ENCODE assay signal across 24 mouse cellular contexts in the genomic region with DNA sequence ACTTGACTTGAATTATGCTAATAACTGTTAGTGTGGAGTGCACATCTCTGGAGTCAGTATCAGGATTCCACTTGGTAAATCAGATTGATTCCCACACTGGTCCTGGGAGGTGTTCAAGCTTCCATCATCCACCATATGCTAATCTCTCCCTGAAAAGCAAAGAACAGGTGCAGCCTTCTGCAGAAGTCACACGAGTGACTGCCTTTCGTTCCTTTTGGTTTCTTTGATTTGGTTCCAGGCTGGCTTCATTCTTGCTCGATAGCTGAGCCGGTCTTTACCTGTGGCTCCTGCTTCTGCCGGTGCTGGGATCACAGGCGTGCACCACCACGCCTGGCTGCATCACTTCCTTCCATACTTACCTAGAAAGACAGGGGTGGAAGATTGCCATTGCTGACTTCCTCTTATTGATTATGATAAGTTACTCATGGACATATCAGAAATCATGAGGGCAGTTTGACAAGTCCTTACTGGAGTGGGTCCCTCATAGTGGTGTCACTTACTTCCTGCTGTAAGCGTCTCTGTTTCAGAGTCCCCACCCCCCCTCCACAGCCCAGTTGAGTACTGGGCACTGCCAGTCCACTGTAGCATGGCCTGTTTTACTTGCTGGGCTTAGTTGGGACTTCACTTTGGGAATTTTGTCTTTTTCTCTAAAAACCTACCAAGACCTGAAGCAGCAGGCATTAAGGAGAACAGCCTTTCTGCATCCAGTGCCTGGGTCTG. TPM values are rescaled to one million over a fixed set of nuclear protein-coding genes. Genes with fewer than 3 reads are reported as not detected.
DNase-seq lines count a peak whose midpoint lies in the region; ATAC-seq and TF ChIP-seq lines count a peak whose summit lies in the region.
"Had no signal": no experiment of that assay in that cellular context is flagged by ENCODE, and none has a peak within 500 bp of the region (broad histone marks: within the 10 kb centered on the region; RNA-seq: fewer than 3 reads in every experiment).

No protein-coding gene starts in this region.

- TF ChIP-seq CTCF in kidney, adult 2 months (conservative IDR thresholded peaks at IDR 0.05; ENCODE audit: insufficient read depth, insufficient read length, low read depth, low read length): no peak

- no peak overlapping the region for H3K9ac ChIP-seq in liver, embryonic 13.5 days
- H3K9ac ChIP-seq in intestine, embryonic 15.5 days: no peak overlapping the region
- H3K9ac ChIP-seq in stomach, embryonic 14.5 days (replicated peaks; ENCODE audit: low read depth, low read length): no peak overlapping the region
- H3K9ac ChIP-seq: heart, embryonic 15.5 days; hindbrain, embryonic 13.5 days; limb, embryonic 12.5 days; neural tube, embryonic 13.5 days had no signal

- peak; percentile 52 for DNase-seq in kidney, adult 2 months
- DNase-seq in kidney, adult 18-20 months: no peak
- DNase-seq in liver, embryonic 13.5 days: no peak
- DNase-seq in liver: no peak
- DNase-seq in urinary bladder, adult 2 months (ENCODE audit: low spot score): no peak
- DNase-seq: adrenal gland, postnatal 10 days; cerebellum, adult 2 months; gastrocnemius, adult 2 months; heart, postnatal 36 days; lung, adult 2 months; retina, postnatal 1 day had no signal

- H3K4me1 ChIP-seq in kidney, adult 2 months (ENCODE audit: control insufficient read depth, insufficient read depth, low read length): peaks cover 22% of the 10 kb centered on the region; the same call in 1 of the 2 replicates
- peaks cover 3% of the 10 kb centered on the region; the same call in 1 of the 2 replicates for H3K4me1 ChIP-seq in liver, embryonic 13.5 days (replicated peaks)
- no peaks in the 10 kb centered on the region for H3K4me1 ChIP-seq in intestine, embryonic 15.5 days (replicated peaks)
- H3K4me1 ChIP-seq in stomach, embryonic 14.5 days (ENCODE audit: control insufficient read depth, insufficient read depth, low read length): no peaks in the 10 kb centered on the region
- H3K4me1 ChIP-seq: hindbrain, embryonic 13.5 days; limb, embryonic 12.5 days; neural tube, embryonic 13.5 days had no signal

- H3K27me3 ChIP-seq in kidney, adult 2 months (replicated peaks; ENCODE audit: control insufficient read depth, insufficient read depth, low read length): no peaks in the 10 kb centered on the region
- no peaks in the 10 kb centered on the region for H3K27me3 ChIP-seq in liver, embryonic 13.5 days
- no peaks in the 10 kb centered on the region for H3K27me3 ChIP-seq in intestine, embryonic 15.5 days (replicated peaks)
- no peaks in the 10 kb centered on the region for H3K27me3 ChIP-seq in stomach, embryonic 14.5 days (ENCODE audit: control insufficient read depth, insufficient read depth, low read length)
- H3K27me3 ChIP-seq: heart, embryonic 15.5 days; hindbrain, embryonic 13.5 days; limb, embryonic 12.5 days; neural tube, embryonic 13.5 days had no signal

- H3K27ac ChIP-seq in kidney, adult 2 months (ENCODE audit: insufficient read depth, low read depth, low read length): peak overlapping the region; percentile 91
- H3K27ac ChIP-seq in liver, embryonic 13.5 days: 0 out of 2 replicates have a peak overlapping the region, but pooled peaks have one; percentile 3
- H3K27ac ChIP-seq in intestine, embryonic 15.5 days: peak overlapping the region; percentile 77
- peak overlapping the region; percentile 52; the same call in 1 of the 2 replicates for H3K27ac ChIP-seq in stomach, embryonic 14.5 days (ENCODE audit: low read length)
- H3K27ac ChIP-seq: gastrocnemius, adult 2 months; heart, embryonic 15.5 days; hindbrain, embryonic 13.5 days; limb, embryonic 12.5 days; neural tube, embryonic 13.5 days had no signal

- H3K4me2 ChIP-seq in liver, embryonic 13.5 days: no peak overlapping the region
- H3K4me2 ChIP-seq in intestine, embryonic 15.5 days (replicated peaks): no peak overlapping the region
- no peak overlapping the region for H3K4me2 ChIP-seq in stomach, embryonic 14.5 days (replicated peaks; ENCODE audit: low read depth, low read length)
- H3K4me2 ChIP-seq: heart, embryonic 15.5 days; hindbrain, embryonic 13.5 days; limb, embryonic 12.5 days; neural tube, embryonic 13.5 days had no signal

- TF ChIP-seq POLR2A in kidney, adult 2 months (IDR thresholded peaks at IDR 0.05; ENCODE audit: low read depth, low read length): no peak

- ATAC-seq in liver, embryonic 13.5 days (ENCODE audit: low read depth): no peak
- ATAC-seq in intestine, embryonic 15.5 days: peak; percentile 83
- ATAC-seq in stomach, embryonic 14.5 days (ENCODE audit: insufficient number of reproducible peaks, insufficient read depth, low FRiP score, low read depth): peak; percentile 67
- ATAC-seq in inflammation-experienced regulatory T-cells, adult 6 months: no peak
- ATAC-seq: forebrain, embryonic 14.5 days; midbrain, embryonic 16.5 days had no signal

- H3K4me3 ChIP-seq in kidney, adult 2 months (ENCODE audit: insufficient read depth, low read depth, low read length): peak overlapping the region; percentile 17; the same call in 1 of the 2 replicates
- no peak overlapping the region for H3K4me3 ChIP-seq in liver, embryonic 13.5 days (replicated peaks)
- H3K4me3 ChIP-seq in intestine, embryonic 15.5 days (replicated peaks): no peak overlapping the region
- no peak overlapping the region for H3K4me3 ChIP-seq in stomach, embryonic 14.5 days (ENCODE audit: low read depth, low read length)
- H3K4me3 ChIP-seq: gastrocnemius, adult 2 months; heart, embryonic 15.5 days; hindbrain, embryonic 13.5 days; limb, embryonic 12.5 days; myocyte; neural tube, embryonic 13.5 days had no signal

- WGBS in kidney, adult 2 months: 41% methylated on average over 8 of the region's 8 CpGs
- 75% methylated on average over 8 of the region's 8 CpGs for WGBS in liver, embryonic 13.5 days (ENCODE audit: insufficient replicate concordance)
- 66% methylated on average over 8 of the region's 8 CpGs for WGBS in intestine, embryonic 15.5 days
- WGBS in stomach, embryonic 14.5 days: 80% methylated on average over 8 of the region's 8 CpGs

- H3K36me3 ChIP-seq in kidney, adult 2 months (ENCODE audit: control insufficient read depth, insufficient read depth, low read length): peaks cover 36% of the 10 kb centered on the region
- no peaks in the 10 kb centered on the region; the same call in 1 of the 2 replicates for H3K36me3 ChIP-seq in liver, embryonic 13.5 days
- H3K36me3 ChIP-seq in intestine, embryonic 15.5 days: peaks cover 19% of the 10 kb centered on the region; the same call in 1 of the 2 replicates
- peaks cover 44% of the 10 kb centered on the region for H3K36me3 ChIP-seq in stomach, embryonic 14.5 days (ENCODE audit: control insufficient read depth, insufficient read depth, low read length)

- no peaks in the 10 kb centered on the region for H3K9me3 ChIP-seq in liver, embryonic 13.5 days (replicated peaks)
- H3K9me3 ChIP-seq in intestine, embryonic 15.5 days: no peaks in the 10 kb centered on the region
- H3K9me3 ChIP-seq in stomach, embryonic 14.5 days (ENCODE audit: control insufficient read depth, low read depth, low read length): no peaks in the 10 kb centered on the region
- H3K9me3 ChIP-seq: heart, embryonic 15.5 days; hindbrain, embryonic 13.5 days; limb, embryonic 12.5 days; neural tube, embryonic 13.5 days had no signal

RNA-seq across cellular contexts. Expression of gene E130116L18Rik, which starts 30.0 kb away (rescaled TPM):
- polyA plus RNA-seq in kidney, adult 2 months (2012; rRNA removed): not detected in 2 replicates
- not detected in 2 replicates for polyA plus RNA-seq in liver, embryonic 13.5 days (2015; fragmentation: Nextera tagmentation; extraction: Ambion mirVana)
- not detected in 2 replicates for polyA plus RNA-seq in intestine, embryonic 15.5 days (2015; fragmentation: Nextera tagmentation; extraction: Ambion mirVana)
- not detected in 2 replicates for polyA plus RNA-seq in stomach, embryonic 14.5 days (2014; fragmentation: Nextera tagmentation; extraction: Ambion mirVana)
- not detected in 2 replicates for polyA plus RNA-seq in urinary bladder, adult 2 months (2012; rRNA removed)
- not detected for polyA plus RNA-seq in inflammation-experienced regulatory T-cells, adult 6 months (2017; shearing (Covaris generic))
- polyA plus RNA-seq: cerebellum, adult 2 months; embryonic facial prominence, embryonic 14.5 days; forebrain, embryonic 14.5 days; frontal cortex, adult 2 months; heart, embryonic 15.5 days; hindbrain, embryonic 13.5 days; limb, embryonic 12.5 days; lung, adult 2 months; midbrain, embryonic 16.5 days; myocyte; neural tube, embryonic 13.5 days; testis, adult 2 months had no signal

RNA-seq across cellular contexts. Expression of gene Galnt11, which starts 31.3 kb away (rescaled TPM):
- polyA plus RNA-seq in kidney, adult 2 months (2012; rRNA removed): 387 and 392 TPM in 2 replicates
- polyA plus RNA-seq in liver, embryonic 13.5 days (2015; fragmentation: Nextera tagmentation; extraction: Ambion mirVana): 6.3 and 7.7 TPM in 2 replicates
- 31.6 and 35.9 TPM in 2 replicates for polyA plus RNA-seq in intestine, embryonic 15.5 days (2015; fragmentation: Nextera tagmentation; extraction: Ambion mirVana)
- 46.4 and 52.4 TPM in 2 replicates for polyA plus RNA-seq in stomach, embryonic 14.5 days (2014; fragmentation: Nextera tagmentation; extraction: Ambion mirVana)
- polyA plus RNA-seq in urinary bladder, adult 2 months (2012; rRNA removed): 27.0 and 30.9 TPM in 2 replicates
- 1 to 10 TPM; 4.4 to 8.1 (median 6.0) TPM for polyA plus RNA-seq in inflammation-experienced regulatory T-cells, adult 6 months (2017; shearing (Covaris generic))

Comparison
In these comparisons a context has a peak if more than half of its experiments do, and no peak if none do; other contexts are left out.
1. H3K27ac ChIP-seq: peak in every context shown above with its lines; median percentile 91 in kidney, adult 2 months; 77 in intestine, embryonic 15.5 days; 52 in stomach, embryonic 14.5 days; 3 in liver, embryonic 13.5 days.
2. ATAC-seq: peak in intestine, embryonic 15.5 days (single experiment) and stomach, embryonic 14.5 days (single experiment); none in liver, embryonic 13.5 days (single experiment) and inflammation-experienced regulatory T-cells, adult 6 months (single experiment).